Mouse (Mus musculus): Measurements from ENCODE around the gene Lemd1. TPM values are rescaled to one million over a fixed set of nuclear protein-coding genes. Genes with fewer than 3 reads are reported as not detected.
A peak's percentile ranks its signal among the peaks of the same experiment; 100 is the strongest.

Gene Lemd1
- polyA plus RNA-seq, 1 experiment from 2014 or later: 22.6 TPM

DNA sequence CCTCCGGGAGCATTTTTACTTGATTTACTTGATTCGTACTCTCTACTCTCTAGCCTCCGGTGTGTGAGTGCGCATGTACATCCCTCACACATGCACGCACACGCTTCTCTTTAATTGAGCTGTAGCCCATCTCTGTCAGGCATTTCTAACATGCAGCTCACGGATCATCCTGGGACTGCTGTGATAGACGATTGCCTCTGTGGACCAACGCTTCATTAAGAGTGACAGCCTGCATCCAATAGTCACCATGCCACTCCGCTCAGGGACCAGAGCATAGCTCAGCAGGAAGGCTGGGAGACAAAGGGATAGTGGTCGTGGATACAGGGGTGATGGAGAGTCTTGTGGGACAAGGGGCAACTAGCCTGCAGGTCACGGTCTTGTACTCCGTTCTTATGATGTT lies 91.8 kb downstream of the Lemd1 start:
- 18% methylated on average over 13 of the region's 13 CpGs for WGBS
- Histone ChIP-seq H3K4me1 (replicated peaks) (peaks cover 50% of the 10 kb centered on the region), H3K36me3 (no peaks in the 10 kb centered on the region), H3K4me2 (peak overlapping the region; percentile 22; the same call in 1 of the 2 replicates), H3K27me3 (no peaks in the 10 kb centered on the region), H3K9me3 (no peaks in the 10 kb centered on the region), H3K4me3 (no peak overlapping the region), H3K27ac (replicated peaks) (peak overlapping the region; percentile 80), H3K9ac (no peak overlapping the region)
- ATAC-seq (ENCODE audit: low read depth): peak; percentile 60; the same call in 1 of the 2 replicates

DNA sequence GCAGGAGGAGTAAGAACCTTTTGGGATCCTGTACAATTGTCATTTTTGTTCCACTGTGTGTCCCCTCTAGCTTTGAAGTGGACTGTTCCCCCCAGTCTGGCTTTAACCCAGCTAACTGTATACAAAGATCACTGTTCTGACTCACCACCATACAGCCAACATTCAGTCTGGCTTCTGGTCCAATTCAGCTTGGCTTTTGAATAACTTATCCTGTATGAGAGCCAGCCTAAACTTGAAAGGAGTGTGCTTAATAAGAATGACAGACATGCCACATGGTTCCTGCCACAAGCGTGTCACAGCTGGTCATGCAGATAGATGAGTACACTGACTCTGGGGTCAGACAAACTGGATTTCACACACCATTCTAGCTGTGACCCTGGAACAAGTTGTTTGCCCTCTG lies 95.5 kb downstream of the Lemd1 start:
- H3K4me1 ChIP-seq (replicated peaks): peaks cover 79% of the 10 kb centered on the region
- H3K4me2 ChIP-seq: no peak overlapping the region
- no peaks in the 10 kb centered on the region for H3K9me3 ChIP-seq
- H3K27me3 ChIP-seq: no peaks in the 10 kb centered on the region
- ATAC-seq (ENCODE audit: low read depth): no peak
- 81% methylated on average over 1 of the region's 1 CpGs for WGBS
- no peak overlapping the region for H3K4me3 ChIP-seq
- H3K27ac ChIP-seq (replicated peaks): no peak overlapping the region
- no peaks in the 10 kb centered on the region for H3K36me3 ChIP-seq
- H3K9ac ChIP-seq: no peak overlapping the region

DNA sequence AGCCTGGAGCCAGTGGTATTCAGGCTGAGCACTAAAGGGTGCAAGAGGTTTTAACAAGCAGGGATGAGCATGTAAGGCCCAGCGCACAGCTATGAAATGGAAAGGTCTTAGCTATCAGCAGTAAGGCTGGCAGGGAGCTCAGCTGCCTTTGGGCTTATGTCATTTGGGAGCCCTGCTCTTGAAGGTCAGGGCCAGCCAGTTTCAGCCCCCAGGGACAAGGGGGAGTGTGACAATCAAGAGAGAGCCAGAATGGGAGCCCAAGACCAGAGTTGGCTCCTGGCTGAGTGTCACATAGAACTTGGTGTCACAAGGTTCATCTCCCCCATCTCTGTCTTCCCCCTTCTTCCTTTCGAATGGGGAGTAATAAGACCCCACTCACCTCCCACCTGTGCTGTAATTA lies 96.2 kb downstream of the Lemd1 start:
- Histone ChIP-seq H3K27me3 (no peaks in the 10 kb centered on the region), H3K4me1 (replicated peaks) (peaks cover 79% of the 10 kb centered on the region), H3K36me3 (no peaks in the 10 kb centered on the region), H3K27ac (replicated peaks) (no peak overlapping the region), H3K9me3 (no peaks in the 10 kb centered on the region), H3K9ac (no peak overlapping the region), H3K4me2 (no peak overlapping the region), H3K4me3 (no peak overlapping the region)
- no peak for ATAC-seq (ENCODE audit: low read depth)
- WGBS: 59% methylated on average over 2 of the region's 2 CpGs

DNA sequence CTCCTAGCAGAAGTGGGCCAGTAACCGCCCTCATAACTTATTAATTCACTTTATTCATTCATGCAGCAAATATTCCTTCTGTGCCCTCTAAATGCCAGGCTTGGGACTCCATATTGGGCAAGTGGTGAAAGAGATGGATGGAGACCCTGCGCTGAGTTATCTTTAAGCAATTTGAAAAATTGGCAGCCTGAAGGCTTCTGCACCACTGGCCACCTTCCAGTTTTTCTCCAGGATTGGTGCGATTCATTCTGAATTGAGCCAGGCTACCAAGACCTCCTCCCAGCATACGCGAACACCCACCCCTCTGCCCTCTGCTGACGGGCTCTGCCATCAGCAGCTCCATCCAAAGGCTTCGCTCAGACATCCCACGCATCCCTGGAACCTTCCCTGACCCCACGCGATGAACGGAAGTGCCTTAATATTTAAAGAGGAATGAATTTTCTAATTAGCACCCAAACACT lies 96.8 kb downstream of the Lemd1 start:
- Histone ChIP-seq H3K4me2 (no peak overlapping the region), H3K36me3 (no peaks in the 10 kb centered on the region), H3K27me3 (no peaks in the 10 kb centered on the region), H3K4me1 (replicated peaks) (peaks cover 79% of the 10 kb centered on the region), H3K9ac (no peak overlapping the region), H3K4me3 (no peak overlapping the region), H3K9me3 (no peaks in the 10 kb centered on the region), H3K27ac (replicated peaks) (no peak overlapping the region)
- no peak for ATAC-seq (ENCODE audit: low read depth)
- WGBS: 11% methylated on average over 11 of the region's 11 CpGs

DNA sequence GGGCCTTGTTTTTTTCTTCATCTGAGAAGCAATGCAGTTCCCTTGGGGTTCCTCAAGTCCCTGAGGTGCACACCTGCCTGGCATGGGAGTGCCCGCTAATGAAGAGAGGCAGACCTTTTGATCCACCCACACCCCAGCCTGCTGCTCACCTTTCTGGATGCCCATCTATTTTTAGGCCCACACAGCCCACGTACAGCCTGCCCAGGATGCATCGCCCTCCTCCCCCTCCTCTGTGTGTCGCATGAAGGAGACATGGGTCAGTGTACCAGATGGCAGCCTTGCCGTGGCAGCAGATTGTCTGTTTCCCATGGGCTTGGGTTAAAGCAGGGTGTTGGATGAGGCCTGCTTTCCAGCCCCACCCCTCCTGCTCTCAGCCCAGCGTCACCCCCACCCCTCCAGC lies 98.7 kb downstream of the Lemd1 start:
- Histone ChIP-seq H3K9ac (no peak overlapping the region), H3K4me2 (no peak overlapping the region), H3K27me3 (no peaks in the 10 kb centered on the region; the same call in 1 of the 2 replicates), H3K4me1 (replicated peaks) (peaks cover 68% of the 10 kb centered on the region), H3K9me3 (no peaks in the 10 kb centered on the region), H3K27ac (replicated peaks) (peak overlapping the region; percentile 39), H3K36me3 (no peaks in the 10 kb centered on the region), H3K4me3 (no peak overlapping the region)
- peak; percentile 21; the same call in 1 of the 2 replicates for ATAC-seq (ENCODE audit: low read depth)
- 42% methylated on average over 6 of the region's 6 CpGs for WGBS

DNA sequence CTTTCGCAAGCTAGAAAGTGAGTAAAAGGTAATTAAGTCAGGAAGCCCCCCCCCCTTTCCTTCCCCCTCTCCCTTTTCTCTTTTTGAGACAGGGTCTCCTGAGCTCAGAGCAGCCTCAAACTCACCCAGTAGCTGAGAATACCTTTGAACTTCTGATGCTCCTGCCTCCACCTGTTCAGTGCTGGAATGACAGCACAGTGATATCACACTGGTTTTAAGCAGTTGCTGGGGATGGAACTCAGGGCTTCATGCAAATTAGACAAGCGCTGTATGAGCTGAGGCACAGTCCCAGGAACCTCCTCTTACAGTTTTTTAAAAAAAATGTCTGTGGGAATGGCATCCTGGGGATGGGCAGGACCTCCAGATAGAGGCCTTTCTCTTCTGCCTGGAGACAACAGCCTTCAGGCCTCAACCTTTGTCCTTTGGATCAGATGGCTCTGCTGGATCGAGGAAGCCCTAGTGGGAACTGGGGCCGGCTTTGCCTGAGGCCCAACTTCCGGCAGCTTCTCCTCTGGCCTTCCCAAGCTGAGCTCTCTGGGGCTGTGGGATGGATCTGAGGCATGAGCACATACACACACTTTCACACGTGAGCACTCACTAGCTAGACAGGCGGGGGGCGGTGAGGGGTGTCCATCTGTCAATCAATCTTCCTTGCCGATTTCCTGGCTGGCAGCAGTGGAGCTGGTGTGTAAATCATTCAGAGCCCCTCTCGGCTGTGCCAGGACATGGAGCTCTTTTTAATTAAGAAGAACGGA lies 99.9 kb downstream of the Lemd1 start:
- peak; percentile 42; the same call in 1 of the 2 replicates for ATAC-seq (ENCODE audit: low read depth)
- H3K27ac ChIP-seq (replicated peaks): peak overlapping the region; percentile 70
- WGBS: 21% methylated on average over 11 of the region's 11 CpGs
- H3K36me3 ChIP-seq: no peaks in the 10 kb centered on the region
- H3K9ac ChIP-seq: no peak overlapping the region
- no peaks in the 10 kb centered on the region for H3K9me3 ChIP-seq
- H3K27me3 ChIP-seq: peaks cover 2% of the 10 kb centered on the region; the same call in 1 of the 2 replicates
- H3K4me3 ChIP-seq: no peak overlapping the region
- H3K4me1 ChIP-seq (replicated peaks): peaks cover 73% of the 10 kb centered on the region
- no peak overlapping the region for H3K4me2 ChIP-seq

DNA sequence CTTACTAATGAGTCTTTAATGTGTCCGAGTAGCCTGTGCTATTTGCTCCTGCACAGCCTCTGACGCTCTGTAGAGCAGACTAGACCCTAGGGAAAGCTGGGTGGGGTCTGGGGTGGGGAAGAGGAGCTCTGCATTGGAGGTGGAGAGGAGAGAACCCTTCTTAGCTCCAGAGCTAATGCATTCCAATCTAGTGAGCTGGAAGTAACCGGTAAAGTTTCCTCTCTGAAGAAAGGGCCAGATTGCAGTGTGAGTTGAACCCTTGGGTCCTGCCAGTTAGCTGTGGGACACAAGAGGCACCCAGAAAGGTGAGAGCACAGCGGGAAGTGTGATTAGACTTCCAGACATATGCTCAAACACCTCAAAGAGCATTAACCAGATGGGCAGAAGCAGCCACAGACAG lies 100.5 kb downstream of the Lemd1 start:
- Histone ChIP-seq H3K9me3 (no peaks in the 10 kb centered on the region), H3K27ac (replicated peaks) (peak overlapping the region; percentile 70), H3K4me3 (no peak overlapping the region), H3K27me3 (peaks cover 3% of the 10 kb centered on the region; the same call in 1 of the 2 replicates), H3K4me2 (no peak overlapping the region), H3K4me1 (replicated peaks) (peaks cover 70% of the 10 kb centered on the region), H3K36me3 (no peaks in the 10 kb centered on the region), H3K9ac (no peak overlapping the region)
- peak; percentile 13; the same call in 1 of the 2 replicates for ATAC-seq (ENCODE audit: low read depth)
- WGBS: 22% methylated on average over 4 of the region's 4 CpGs

DNA sequence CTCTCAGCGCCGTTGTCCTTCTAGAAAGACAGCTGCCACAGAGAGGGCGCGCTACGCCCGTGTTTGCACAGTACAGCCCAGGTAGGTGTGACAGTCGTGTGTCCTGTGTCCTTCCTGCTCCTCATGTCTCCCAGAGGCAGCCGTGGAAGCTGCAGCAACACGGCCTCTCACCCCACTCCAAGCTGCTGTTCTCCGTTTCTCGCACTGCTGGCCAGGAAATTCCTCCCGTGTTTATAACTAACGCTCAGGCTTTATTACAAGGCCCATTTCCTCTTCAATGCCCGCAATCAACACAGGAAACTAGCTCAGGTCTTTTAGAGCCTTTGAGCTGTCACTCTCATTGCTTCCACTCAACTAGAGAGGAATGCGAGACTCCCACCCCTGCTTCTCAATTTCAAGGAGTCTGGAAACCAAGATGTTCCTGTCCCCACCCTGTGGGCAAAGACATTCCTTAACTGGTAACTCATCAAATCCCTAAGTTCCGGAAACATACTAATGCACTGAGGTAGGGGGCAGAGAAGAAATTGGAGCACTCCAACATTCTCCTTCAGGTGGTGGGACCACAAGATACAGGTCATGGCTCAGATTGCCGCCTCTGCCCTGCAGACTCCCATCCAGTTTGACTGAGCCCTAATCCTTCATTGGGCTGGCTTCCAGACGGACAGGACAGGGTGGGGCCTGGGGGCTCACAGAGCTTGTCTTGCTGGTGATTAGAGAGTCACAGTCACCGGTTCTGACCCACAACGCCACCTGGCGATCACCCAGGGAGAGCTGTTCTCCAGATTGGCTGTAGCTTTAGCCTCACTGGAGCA lies 101.3 kb downstream of the Lemd1 start:
- H3K4me2 ChIP-seq: no peak overlapping the region
- no peak for ATAC-seq (ENCODE audit: low read depth)
- no peak overlapping the region for H3K9ac ChIP-seq
- H3K9me3 ChIP-seq: no peaks in the 10 kb centered on the region
- H3K4me3 ChIP-seq: no peak overlapping the region
- H3K27me3 ChIP-seq: peaks cover 9% of the 10 kb centered on the region
- no peaks in the 10 kb centered on the region for H3K36me3 ChIP-seq
- H3K27ac ChIP-seq (replicated peaks): peak overlapping the region; percentile 70; the same call in 1 of the 2 replicates
- peaks cover 62% of the 10 kb centered on the region for H3K4me1 ChIP-seq (replicated peaks)
- WGBS: 33% methylated on average over 21 of the region's 21 CpGs

DNA sequence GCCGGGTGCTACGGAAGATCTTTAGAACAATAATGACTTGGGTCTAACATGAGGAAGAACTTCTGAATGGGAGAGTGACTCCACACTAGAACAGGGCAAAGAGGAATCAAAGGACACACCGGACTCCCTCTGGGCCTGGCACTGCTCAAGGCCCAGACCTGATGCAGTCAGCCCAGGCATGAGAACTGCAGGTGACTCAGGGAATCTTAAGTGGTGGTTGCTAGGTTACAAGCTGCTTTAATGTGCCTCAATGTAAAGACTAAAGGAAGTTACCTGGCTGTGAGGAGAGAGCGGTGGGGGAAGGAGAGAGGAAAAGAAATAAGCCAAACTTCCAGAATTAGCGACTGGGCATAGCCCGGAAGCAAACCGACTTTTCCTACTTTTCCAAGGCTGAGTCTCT lies 104.3 kb downstream of the Lemd1 start:
- 75% methylated on average over 7 of the region's 7 CpGs for WGBS
- Histone ChIP-seq H3K4me2 (no peak overlapping the region), H3K27me3 (peaks cover 24% of the 10 kb centered on the region), H3K4me1 (replicated peaks) (peaks cover 61% of the 10 kb centered on the region), H3K27ac (replicated peaks) (no peak overlapping the region), H3K9me3 (no peaks in the 10 kb centered on the region), H3K4me3 (no peak overlapping the region), H3K9ac (no peak overlapping the region), H3K36me3 (no peaks in the 10 kb centered on the region)
- no peak for ATAC-seq (ENCODE audit: low read depth)

DNA sequence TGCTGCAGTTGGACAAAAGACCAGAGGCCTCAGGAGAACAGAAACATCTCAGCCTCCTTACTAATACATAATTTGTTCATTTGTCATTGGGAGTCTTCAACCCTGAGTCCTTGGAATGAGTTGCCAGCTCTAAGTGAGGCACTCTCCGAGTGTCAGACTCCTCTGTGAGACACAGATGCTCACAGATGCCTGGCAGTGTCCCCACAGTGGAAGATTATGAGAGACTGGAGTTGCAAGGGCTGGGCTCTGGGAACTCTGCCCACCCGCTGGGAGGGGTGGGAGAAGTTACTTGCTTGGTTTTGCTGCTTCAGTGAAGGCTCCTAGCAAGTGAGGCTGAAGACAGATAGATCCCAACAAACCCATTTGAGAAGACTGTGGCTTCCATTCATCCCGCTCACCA lies 104.8 kb downstream of the Lemd1 start:
- Histone ChIP-seq H3K4me1 (replicated peaks) (peaks cover 56% of the 10 kb centered on the region), H3K4me3 (no peak overlapping the region), H3K9me3 (no peaks in the 10 kb centered on the region), H3K27me3 (peaks cover 24% of the 10 kb centered on the region), H3K27ac (replicated peaks) (no peak overlapping the region), H3K9ac (no peak overlapping the region), H3K4me2 (no peak overlapping the region), H3K36me3 (no peaks in the 10 kb centered on the region)
- ATAC-seq (ENCODE audit: low read depth): no peak
- WGBS: 67% methylated on average over 3 of the region's 3 CpGs

DNA sequence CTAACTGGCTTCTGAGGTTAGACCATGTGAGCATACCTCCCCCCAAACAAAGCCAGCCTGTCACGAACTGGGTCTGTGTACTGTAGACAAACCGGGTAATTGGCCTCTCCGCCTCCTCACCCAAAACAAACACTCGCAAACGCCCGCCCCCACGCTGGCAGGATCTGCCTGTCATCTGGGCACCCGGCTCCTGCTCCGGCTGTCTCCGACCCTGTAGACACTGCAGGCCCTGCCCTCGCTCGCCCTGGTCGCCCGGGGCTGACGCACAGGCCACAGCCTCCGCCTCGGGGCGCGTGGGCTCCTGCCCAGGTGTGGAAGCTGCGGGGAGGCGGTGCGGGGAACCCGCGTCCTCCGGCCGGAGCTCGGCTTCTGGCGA lies 107.2 kb downstream of the Lemd1 start, which contains the start of gene Klhdc8a:
Gene Klhdc8a, plus strand, starts transcription at position 202 of the 376 bp plus-strand sequence.
- ATAC-seq (ENCODE audit: low read depth): peak; percentile 68
- peaks cover 47% of the 10 kb centered on the region for H3K4me1 ChIP-seq (replicated peaks)
- no peaks in the 10 kb centered on the region for H3K36me3 ChIP-seq
- peaks cover 24% of the 10 kb centered on the region for H3K27me3 ChIP-seq
- peak within 1 kb of the TSS; percentile 80 for H3K27ac ChIP-seq (replicated peaks)
- H3K9ac ChIP-seq: peak within 1 kb of the TSS; percentile 86
- H3K4me3 ChIP-seq: peak within 1 kb of the TSS; percentile 59
- peak within 1 kb of the TSS; percentile 87 for H3K4me2 ChIP-seq
- no peaks in the 10 kb centered on the region for H3K9me3 ChIP-seq
- 1% methylated on average over 28 of the region's 28 CpGs for WGBS

DNA sequence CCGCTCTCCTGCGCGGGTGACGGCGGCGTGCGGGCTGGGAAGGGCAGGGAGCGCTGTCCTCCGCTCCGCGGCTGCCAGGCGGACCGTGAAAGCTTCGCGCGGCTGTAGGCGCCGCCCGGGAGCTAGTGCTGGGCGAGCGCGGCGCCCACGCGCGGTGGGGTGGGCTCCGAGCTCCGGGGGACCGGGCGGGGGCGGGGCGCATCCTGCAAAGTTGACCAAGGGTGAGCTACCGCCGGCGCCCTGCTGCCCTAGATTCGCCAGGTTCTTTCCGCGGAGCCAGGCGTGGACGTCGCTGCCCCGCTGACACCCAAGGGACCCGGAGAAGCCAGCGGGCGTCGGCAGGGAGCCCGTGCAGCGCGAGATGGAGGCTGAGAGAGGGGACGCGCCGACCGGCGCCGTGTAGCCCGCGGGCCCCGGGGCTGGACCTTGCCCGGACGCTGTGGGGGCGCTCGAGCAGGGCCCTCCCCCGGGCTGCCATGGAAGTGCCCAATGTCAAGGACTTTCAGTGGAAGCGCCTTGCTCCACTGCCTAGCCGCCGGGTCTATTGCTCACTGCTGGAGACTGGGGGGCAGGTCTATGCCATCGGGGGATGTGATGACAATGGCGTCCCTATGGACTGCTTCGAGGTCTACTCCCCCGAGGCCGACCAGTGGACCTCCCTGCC lies 107.7 kb downstream of the Lemd1 start:
- Histone ChIP-seq H3K9me3 (no peaks in the 10 kb centered on the region), H3K4me1 (replicated peaks) (peaks cover 47% of the 10 kb centered on the region), H3K36me3 (no peaks in the 10 kb centered on the region), H3K27ac (replicated peaks) (peak overlapping the region; percentile 80), H3K9ac (peak overlapping the region; percentile 86), H3K27me3 (peaks cover 24% of the 10 kb centered on the region), H3K4me3 (peak overlapping the region; percentile 59), H3K4me2 (peak overlapping the region; percentile 87)
- ATAC-seq (ENCODE audit: low read depth): peak; percentile 72
- WGBS: 2% methylated on average over 64 of the region's 71 CpGs
